Mouse (Mus musculus): ENCODE results near the gene Mccc2. TPM values are rescaled to one million over a fixed set of nuclear protein-coding genes. Genes with fewer than 3 reads are reported as not detected.
"Not testable (repeated sequence)": the region's sequence is repeated elsewhere in the genome, so short reads cannot be mapped to it uniquely, and the experiment has no call there.

The Mccc2 gene
- 16.2 and 18.5 TPM in 2 replicates for polyA plus RNA-seq (2015; fragmentation: Nextera tagmentation; extraction: Ambion mirVana)

DNA sequence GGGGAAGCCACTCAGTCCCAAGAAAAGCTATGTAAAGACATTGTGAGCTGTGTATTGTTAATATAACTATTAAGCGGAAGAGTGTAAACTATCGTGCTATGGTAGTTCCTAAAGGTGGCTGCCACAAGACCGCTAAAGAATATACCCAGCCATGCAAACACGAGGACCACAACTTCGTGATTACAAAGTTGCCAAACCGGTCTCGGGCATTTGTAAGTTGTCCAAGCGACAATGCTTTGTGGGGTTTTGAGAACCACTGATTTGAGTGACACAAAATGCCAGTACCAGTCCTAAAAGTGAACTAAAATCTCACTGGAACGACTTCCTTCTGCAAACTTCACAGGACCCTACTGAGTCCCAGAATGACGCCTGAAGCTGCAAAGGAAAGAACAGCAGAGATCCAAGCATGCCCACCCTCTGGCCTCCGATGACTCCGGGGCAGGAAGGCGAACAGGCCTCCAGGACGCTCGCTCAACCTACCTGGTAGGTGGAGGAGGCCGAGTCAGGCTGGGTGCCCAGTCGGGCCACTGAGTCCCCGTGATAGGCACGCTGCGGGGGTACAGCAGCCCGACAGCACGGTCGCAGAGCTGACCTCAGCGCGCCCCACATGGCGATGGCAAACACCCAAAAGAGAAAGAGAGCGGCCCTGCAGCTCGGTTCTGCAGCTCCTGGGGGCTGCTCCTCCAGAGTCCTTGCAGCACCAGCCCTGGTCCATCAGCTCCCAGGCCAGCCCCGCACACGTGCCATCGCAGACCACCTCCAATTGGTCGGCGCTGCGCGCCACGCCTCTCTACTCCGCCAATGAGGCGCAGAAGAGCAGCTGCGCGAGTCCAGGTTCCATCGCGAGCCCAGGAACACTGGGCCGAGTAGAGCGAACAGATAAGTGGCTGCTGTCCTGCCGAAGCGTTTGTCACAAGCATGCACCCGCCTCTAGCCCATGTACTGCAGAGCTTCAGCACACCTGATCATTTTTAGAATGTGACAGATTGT is at the start of gene Mccc2:
Mccc2 (minus strand) TSS at position 734 of the 990 bp plus-strand sequence.
- DNase-seq (ENCODE audit: low spot score): peak; percentile 82

DNA sequence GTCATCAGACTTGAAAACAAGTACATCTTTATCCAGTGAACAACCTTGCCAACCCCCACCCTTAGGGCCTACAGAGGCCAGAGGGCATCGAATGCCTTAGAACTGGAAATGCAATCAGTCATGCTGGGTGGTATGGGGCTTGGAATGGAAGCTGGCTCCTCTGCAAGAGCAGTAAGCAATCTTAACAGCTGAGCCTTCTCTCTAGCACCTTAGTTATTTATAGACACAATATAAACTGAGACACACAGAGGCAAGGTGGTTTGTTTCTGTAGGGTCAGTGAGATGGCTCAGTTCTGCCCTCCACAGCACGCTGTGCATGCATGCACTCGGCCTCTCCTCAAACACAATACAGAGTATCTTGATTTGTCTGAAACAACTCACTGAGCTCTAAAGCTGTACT is 48.5 kb upstream of the Mccc2 start:
- DNase-seq (ENCODE audit: low spot score): no peak

GRCm38 (mm10) chr13:100057738-100058137 is 42.3 kb upstream of the Mccc2 start:
- not testable (repeated sequence) for DNase-seq (ENCODE audit: low spot score)

- no peak for DNase-seq (ENCODE audit: low spot score)
Observed at GRCm38 (mm10) chr13:100026013-100026412, 10.6 kb upstream of the Mccc2 start.

GRCm38 (mm10) chr13:100016891-100017290 is 1.5 kb upstream of the Mccc2 start:
- DNase-seq (ENCODE audit: low spot score): no peak

GRCm38 (mm10) chr13:100015937-100016336 is 498 bp upstream of the Mccc2 start:
- no peak for DNase-seq (ENCODE audit: low spot score)

DNA sequence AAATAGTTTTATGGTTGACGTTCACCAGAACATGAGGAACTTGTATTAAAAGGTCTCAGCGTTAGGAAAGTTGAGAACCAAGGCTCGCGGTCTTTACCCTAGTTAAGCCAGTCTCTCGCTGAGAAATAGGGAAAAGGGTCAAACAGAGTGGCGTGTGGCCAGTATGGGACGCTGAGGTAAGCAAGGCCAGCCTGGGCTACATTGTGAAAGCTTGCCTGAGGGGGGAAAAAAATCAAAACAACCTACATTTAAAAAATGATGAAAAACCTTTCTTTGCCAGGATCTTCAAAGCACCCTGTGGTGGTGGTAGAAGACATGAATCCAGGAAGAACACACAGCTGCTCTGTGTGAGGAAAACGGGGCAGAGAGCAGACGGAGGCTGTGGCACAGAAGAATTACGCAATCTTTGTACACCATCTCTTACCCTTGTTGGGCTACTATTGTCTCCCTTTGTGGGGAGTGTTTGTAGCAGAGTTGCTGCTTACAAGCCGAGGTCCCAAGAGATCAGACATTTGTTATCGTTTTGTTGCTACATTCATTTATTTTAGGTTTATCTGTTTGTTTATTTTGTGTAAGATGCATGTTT is 9.4 kb downstream of the Mccc2 start:
- DNase-seq (ENCODE audit: low spot score): no peak

GRCm38 (mm10) chr13:100001790-100002196 is 13.6 kb downstream of the Mccc2 start:
- DNase-seq (ENCODE audit: low spot score): peak; percentile 81

GRCm38 (mm10) chr13:99999078-99999477 is 16.4 kb downstream of the Mccc2 start:
- DNase-seq (ENCODE audit: low spot score): no peak

DNA sequence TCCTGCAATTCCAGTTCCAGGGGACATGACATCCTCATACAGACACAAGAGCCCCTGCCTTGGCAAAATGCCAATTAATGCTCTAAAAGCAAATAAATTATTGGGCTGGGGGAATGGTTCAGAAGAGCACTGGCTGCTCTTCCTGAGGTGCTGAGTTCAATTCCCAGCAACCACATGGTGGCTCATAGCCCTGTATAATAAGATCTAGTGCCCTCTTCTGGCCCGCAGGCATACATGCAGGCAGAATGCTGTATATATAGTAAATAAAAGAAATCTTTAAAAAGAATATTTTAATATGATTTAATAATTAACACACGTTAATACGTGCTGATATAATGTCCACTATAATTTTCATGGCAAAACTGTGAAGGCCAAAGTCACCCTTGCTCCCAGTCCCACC is 17.3 kb downstream of the Mccc2 start:
- no peak for DNase-seq (ENCODE audit: low spot score)

- DNase-seq (ENCODE audit: low spot score): no peak
Observed at GRCm38 (mm10) chr13:99989592-99989991, 25.8 kb downstream of the Mccc2 start.

DNA sequence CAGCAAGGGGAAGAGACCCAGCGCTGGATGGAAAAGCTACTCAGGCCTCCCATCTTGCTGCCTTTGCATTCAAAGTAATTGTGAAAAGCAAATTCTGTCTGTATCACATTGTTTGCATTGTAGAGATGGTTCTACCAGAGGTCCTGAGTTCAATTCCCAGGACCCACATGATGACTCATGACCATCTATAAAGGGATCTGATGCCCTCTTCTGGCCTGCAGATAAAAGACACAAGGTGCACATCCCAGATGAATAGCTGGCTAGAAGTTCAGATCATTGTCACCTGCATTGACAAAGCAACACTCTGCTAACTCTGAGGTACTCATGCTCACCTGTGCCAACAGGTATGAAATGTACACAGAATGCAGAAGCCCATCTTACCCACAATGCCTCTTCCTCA is 32.1 kb downstream of the Mccc2 start:
- no peak for DNase-seq (ENCODE audit: low spot score)

DNA sequence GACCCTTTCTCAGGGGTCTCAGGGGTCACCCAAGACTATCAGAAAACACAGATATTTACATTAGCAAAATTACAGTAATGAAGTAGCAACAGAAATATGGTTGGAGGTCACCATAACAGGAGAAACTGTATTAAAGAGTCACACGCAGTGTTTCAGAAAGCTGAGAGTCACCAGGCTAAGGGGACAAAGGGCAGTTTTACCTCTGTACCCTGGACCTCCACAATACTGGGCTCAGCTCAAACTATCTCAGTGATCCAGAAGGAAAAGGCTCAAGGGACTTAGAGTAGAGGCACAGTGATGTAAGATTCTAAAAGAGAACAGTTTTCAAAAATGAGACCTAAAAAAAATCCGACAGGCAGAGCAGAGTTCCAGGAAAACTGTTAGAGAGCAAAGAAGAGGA is 36.0 kb downstream of the Mccc2 start:
- DNase-seq (ENCODE audit: low spot score): no peak

GRCm38 (mm10) chr13:99970089-99970488 is 45.4 kb downstream of the Mccc2 start:
- DNase-seq (ENCODE audit: low spot score): no peak

DNA sequence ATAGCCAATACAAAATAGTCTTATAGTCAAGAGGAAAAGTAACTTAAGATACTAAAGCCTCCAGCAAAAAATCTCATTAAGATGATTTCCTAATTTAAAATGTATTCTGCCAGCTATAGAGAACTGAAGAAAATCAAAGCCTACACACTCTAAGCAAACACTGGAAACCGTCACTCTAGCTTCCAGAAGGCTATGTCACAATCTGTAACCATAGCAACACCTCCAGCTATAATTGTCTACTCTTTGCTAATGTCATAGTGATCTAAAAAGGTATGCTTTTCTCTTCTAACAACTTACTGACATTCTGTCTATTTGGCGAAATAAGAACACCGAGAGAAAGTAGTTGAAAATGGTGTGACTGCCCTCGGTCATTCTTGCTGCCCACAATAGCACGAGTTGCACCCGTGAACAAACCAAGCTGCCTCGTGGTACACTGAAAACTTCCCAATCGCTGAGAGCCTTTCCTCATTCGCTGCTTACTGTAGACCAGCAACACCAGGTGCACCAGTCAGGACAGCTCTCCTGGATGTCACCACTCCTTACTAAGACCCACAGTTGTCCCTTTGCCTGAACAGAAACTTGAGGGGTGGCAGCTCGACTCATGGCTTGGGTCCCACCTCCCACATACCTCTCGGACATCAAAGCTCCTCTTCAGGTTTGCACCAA is 48.3 kb downstream of the Mccc2 start:
- DNase-seq (ENCODE audit: low spot score): no peak

GRCm38 (mm10) chr13:99963814-99964213 is 51.6 kb downstream of the Mccc2 start:
- DNase-seq (ENCODE audit: low spot score): no peak

DNA sequence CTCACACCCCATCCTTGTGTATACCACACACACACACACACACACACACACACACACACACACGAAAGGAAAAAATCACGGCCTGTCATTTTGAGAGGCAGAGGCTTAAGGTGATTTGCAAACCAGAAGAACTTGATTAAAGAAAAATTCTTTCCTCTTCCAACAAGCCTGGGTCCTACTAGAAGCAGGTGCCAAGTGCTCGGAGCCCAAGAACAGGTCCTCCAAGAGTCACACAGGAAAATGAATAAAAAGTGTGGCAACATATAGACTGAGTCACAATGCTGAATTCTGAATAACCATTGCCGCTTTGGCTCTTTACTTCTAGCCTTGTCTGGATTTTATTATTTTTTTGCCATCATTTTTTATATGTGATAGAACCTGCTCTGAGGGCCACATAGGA is 53.8 kb downstream of the Mccc2 start:
- no peak for DNase-seq (ENCODE audit: low spot score)

DNA sequence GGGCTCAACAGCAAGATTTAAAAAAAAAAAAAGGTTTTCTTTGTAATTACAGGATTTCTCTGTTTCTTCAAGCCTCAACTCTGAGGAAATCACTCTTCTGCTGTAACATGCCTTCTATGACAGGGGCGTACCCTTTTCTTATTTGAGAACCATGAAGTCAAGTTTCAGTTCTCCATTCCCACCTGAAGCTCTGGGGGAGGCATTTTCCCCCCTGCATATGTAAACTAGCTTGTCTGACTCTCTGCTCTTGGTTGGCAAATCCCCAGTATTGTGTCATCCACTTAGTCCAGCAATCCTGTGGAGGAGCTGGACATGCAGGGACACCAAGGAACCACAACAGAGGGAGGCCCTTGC is 59.9 kb downstream of the Mccc2 start:
- no peak for DNase-seq (ENCODE audit: low spot score)

DNA sequence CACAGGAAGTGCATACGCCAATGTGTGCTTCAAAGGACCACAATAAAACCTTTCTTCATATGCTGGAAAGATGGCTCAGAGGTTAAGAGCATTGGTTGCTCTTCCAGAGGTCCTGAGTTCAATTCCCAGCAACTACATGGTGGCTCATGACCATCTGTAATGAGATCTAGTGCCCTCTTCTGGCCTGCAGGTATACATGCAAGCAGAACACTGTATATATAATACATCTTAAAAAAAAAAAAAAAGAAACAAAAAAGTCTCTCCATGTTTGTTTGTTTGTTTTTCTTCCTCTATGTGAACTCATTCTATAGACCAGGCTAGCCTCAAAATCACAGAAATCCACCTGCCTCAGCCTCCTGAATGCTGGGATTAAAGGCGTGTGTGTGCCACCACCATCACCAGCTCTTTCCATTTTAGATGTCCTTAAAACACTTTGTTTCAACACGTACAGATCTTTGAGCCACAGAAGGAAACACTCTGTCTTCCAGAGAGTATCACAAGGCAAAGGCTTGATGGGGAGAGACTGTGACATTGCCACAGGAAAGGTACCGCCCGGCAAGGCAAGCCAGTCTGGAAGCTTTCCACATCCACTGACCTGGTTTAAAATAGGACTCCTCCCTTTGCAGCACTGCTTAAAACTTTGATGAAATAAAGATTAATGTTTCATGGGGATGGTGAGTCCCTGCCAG is 60.4 kb downstream of the Mccc2 start:
- DNase-seq (ENCODE audit: low spot score): no peak

DNA sequence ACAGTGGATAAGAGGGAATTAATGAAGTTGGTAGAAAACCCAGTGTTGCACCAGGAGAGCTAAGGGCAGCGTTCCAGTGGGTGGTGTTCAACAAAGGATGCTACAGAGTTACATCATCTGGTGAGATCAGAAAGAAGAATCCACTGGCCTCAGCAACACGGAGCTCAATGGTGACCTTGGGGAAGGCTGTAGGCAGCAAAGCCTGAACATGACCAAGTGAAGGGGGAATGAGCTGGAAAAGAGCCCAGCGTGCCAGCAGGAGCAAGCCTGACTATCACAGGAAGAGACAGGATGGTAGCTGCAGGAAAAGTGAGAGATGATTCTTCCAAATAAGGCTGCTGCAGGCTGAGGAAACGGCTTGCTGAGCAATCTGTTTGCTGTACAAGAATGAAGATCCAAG is 68.0 kb downstream of the Mccc2 start:
- DNase-seq (ENCODE audit: low spot score): no peak

DNA sequence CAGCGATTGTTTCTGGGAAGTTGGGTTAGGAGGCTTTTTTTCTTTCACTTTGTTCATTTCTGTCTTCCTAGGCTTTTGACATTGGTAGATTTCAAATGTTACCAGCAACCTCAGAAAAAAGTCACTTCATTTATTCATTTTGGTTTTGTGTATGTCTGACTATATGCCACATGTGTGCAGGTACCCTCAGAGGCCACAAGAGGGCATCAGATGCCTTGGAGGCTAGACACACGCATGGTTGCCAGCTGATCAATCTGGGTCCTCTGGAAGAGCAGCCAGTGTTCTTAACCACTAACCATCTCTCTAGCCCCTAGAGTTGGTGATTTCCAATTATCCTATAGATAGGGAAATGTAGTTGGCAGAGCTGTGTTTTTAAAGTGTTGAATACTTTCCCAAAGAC is 71.9 kb downstream of the Mccc2 start:
- no peak for DNase-seq (ENCODE audit: low spot score)

DNA sequence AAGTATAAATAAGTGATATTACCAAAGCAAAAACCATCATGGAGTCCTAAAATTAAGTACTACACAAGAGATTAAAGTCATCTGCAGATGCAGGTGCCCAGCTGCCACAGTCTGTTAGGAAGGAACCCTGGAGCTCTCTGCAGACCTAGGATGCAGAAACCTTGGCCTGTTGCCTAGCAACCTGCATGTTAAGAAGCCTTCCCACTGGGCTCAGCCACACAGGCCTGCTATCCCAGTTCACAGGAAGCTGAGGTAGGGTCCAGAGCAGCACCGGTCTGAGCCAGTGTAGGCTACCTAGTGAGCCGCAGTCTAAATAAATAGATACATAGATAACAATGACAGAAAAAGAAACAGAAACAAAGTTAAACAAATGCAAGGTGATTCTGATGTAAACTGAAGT is 74.8 kb downstream of the Mccc2 start:
- no peak for DNase-seq (ENCODE audit: low spot score)

Measured in thymus, postnatal 0 days (tissue).